Mouse (Mus musculus): ENCODE results near the gene Stap2.

The Stap2 gene

DNA sequence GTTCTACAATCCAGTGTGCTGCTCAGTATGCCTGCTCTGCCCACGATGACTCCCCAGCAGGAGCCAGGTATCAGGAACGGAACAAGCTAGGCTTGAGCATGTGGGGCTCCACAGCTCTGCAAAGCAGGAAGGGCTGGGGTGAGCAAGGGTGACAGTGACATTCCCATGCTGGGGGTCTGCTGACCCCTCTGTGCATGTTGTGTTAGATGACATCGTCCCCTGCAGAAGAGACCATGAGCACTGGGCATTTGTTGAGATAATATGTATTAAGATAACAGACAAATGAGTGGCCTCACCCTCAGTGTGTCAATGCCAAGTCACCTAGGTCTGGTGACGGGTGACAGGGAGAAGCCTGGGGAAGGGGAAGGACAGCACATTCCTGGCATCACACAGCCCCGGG, 19.5 kb upstream of the Stap2 start:
- in situ Hi-C loops (cut with MboI, MseI): no loop called here

DNA sequence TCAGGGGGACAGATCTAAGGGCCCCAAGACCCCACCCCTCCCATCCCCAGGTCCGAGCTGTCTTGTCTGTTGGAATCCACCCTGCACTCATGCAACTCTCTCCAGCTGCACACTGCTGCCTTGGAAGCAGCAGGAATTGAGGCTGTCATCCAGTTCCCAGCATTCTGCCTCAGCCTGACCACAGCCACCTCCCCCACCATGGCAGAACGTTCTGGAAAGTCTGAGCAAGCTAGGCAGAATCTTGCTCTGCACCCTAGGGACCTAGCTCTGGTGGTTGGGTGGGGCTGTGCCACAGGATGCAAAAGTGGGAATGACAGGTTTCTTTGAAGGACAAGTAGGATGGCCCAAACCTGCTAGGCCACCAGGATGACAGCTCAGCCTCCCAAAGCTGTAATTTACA, 19.1 kb upstream of the Stap2 start:
- in situ Hi-C loops (cut with MboI, MseI): no loop called here

DNA sequence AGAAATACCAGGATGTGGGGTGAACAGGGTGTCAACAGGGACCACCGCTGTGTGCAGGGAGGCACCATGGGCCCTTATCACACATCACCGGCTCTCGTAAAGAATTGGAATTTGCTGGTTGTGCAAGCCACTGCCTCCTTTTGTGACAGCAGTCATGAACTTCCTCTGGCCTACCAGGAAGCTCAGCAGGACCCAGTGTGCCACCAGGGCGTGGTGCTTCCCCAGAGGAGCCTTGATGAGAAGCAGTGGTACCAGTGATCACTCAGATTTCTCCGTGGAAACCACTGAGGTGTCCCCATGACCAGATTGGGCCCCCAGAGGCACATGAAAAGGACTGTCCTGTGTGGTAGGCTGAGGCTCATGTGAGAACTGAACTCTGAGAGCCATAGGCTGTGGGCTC, 18.0 kb upstream of the Stap2 start:
- in situ Hi-C loops (cut with MboI, MseI): no loop called here

DNA sequence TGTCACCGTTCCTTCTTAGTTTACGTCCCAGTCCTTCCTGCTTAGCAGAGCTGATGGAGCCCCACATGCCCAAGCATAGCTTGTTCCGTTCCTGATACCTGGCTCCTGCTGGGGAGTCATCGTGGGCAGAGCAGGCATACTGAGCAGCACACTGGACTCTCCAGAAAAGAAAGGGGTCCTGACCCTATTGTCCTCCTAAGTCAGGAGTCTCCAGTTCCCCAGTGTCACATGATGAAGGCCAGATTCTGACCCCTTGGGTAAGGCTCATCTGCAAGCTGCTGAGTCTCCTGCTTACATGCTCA, 17.6 kb upstream of the Stap2 start:
- in situ Hi-C loops (cut with MboI, MseI): no loop called here

DNA sequence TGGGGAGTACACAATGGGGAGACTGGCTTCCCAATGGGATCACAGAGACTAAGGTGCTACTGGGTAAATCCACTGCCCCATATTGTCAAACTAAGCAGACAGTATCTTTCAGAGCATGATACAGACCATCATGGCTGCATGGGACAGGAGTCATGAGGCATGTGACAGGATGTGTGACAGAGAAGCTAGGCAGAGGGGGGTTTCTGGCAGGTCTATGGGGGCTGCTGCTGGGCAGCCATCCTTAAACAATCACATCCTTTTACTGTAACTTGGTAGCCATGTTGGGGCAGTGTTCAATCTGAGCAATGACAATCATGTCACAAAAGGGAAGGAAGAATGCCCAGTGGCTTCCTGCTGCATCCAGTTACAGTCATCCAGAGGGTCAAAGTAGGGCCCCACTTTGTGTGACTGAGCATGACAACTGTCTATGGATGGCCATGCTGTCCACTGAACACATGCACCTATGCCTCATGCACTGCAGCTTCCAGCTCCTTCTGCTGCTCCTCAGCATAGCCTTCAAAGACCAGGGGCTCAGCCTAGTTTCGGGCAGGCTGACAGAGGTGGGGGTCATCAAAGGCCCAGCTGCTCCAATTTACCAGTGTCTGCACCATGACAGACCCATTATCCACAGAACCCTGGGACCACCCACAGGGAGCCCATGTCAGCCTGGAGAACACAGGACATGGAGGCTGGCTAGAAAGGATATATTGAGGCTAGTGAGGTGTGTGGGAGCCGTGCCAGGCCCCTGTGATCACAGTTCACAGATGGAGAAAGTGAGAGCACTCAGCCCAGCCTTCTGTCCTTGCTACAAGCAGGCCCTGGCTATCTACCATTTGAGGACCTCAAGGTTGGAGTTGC, 17.0 kb upstream of the Stap2 start:
- in situ Hi-C loops (cut with MboI, MseI): no loop called here

DNA sequence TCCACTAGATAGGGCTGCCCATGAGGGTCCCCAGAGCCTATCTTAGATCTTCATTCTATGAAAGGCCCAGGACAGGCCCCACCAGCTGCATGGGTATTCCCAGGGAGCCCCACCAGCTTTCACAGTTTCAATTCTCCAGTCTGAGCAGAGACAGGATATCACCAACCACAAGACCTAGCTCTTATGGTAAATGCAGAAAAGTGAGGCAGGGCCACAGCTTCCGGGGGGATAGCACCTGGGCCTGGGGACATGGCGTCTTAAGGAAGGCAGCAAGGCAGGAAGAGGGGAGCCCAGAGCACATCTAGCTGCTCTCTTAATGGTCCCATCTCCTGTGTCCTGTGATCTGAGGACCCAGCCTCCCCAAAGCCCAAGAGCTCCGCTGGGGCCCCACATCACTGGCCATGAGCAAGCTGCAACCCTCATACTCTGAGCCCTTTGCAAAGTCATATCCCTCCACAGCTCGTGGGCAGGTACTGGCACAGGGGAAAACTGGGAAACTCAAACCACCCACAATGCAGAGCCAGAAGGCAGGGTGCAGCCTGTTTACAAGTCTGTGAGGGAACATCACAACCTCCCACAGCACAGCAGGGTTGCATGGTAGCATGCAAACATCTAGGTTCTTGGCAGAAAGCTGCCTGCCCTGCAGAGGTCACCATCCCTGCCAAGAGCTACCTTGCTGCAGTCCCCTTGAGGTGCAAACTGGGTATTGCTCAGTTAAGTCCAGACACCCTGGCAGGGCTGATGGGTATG, 16.0 kb upstream of the Stap2 start:
- in situ Hi-C loops (cut with MboI, MseI): no loop called here

DNA sequence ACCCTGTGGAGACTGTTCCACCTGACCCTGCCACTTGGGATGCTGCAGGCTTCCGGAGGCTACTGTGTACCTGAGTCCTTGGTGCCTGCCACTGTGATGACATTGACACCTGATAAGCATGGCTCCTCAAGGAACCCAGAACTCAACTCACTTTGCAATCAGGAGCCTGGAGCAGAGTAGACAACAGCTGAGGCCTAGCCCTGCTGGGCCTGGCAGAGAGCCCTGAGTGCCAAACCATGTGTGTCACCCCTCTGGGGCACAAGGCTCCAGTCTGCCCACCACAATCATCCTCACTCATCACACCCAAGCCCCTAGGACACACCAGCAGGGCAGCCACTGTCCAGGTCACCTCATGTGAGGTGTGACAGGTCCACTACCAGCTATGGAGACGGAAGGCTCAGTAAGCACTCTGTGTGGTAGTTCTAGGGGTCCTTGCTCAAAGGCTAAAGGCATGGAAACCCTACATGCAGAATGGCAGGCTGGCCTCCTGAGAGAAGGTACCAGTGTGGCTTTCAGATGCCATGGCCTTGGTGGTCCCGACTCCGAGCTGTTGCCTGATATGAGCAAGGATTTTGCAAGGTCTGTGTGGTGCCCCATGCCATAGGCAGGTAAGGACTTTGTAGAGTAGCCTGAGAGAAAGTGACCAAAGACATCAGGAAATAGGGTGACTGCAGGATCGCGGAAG, 15.2 kb upstream of the Stap2 start:
- in situ Hi-C loops (cut with MboI, MseI): no loop called here

DNA sequence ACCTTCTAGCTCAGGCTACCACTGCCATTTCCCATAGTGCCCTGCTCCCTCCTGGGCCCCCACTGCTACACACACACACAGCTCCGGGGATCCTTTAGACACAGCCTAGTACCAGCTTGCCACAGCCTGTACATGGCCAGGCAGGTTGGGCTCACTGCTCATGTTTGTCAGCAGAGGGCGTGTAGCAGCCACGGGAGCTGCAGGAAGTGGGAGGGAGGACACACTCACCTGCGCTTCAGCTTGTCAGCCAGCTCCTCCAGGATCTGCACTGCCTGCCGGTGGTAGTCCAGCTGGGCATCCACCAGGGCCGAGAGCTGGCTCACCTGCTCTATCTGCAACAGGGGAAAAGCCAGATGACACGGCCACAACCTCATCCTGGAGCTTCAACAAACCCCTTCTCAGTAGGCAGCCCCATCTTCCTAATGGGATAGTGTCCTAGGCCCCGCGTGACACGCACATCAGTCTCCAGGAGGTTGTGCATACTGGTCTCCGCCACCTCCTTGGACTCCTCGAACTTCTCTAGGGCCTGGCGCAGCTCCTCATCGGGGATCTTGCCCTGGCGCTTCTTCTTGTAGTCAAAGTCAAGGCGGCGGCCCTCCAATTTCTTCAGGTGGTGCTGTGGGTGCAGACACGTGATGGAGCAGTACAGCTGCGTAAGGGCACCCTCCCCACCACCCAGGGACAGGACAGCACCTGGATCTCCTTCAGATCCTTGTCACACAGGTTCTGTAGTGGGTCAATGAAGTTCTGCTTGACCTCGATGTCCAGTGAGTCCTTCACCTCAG, 13.2 kb upstream of the Stap2 start:
- in situ Hi-C loops (cut with MboI, MseI): loop anchor here (10.0 kb wide), 1 partner anchor 54 kb away; no protein-coding TSS in a partner anchor

DNA sequence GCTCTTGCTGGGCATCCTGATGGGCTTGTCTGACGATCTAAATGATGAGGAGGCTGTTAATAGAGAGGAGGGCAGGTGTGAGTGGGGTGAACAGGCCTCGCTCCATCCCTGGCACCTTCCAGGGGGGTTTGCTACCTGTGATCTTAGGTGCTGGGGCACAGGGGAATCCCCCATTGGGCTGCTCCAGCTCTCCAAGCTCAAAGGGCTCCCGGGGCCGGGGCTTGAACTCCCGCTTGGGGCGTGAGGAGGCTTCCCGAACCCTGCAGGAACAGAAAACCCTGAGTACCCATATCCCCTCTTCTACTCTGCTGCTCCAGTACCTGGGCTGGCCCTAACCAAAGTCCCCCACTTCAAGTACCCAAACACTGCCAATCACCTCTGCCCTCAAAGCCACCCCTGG, 12.5 kb upstream of the Stap2 start:
- in situ Hi-C loops (cut with MboI, MseI): loop anchor here (10.0 kb wide), 1 partner anchor 53 kb away; no protein-coding TSS in a partner anchor

DNA sequence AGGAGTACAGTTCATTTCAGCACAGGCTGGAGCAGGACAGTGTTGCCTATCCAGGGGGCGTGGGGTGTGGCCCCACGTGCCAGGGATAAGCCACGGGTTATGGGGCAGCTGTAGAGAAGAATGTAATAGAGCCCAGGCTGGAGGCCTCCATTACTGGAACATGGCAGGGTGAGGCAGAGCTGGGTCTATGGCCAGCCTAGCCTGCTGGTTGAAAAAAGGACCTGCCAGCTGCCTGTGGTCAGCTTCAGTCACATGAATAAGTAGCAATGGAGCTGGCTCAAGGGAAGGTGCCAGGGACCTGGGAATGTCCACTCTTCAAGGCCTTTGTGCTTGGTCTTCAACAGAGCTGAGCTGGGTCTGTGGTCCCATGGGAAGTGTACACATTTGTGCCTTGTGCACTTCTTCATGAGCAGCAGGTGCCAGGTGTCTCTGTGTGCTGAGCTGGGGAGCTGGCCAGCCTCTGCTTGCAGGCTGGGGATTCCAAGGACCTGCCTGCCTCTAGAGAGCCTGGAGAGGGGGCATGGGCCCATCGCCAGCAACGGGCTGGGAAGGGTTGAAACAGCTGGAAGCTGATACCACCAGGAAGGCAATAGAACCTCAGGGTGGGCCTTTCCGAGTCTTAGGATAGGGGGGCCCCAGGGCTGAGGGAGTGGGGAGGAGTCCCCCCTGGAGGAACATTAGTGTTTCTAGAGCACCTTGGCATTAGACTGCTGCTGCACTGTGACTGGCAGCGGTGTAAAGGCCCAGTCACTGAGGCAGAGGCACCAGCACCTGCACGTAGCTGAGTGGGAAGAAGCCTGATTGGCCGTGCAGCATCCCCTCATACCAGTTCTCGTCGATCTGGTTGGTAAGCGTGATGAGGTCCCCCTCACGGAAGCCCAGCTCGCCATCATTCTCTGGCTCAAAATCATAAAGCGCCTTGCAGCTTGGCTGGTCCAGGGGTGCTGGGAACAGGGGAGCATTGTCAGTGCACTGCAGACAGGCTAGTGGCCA, 11.7 kb upstream of the Stap2 start:
- in situ Hi-C loops (cut with MboI, MseI): loop anchor here (10.0 kb wide), 1 partner anchor 52 kb away; no protein-coding TSS in a partner anchor

DNA sequence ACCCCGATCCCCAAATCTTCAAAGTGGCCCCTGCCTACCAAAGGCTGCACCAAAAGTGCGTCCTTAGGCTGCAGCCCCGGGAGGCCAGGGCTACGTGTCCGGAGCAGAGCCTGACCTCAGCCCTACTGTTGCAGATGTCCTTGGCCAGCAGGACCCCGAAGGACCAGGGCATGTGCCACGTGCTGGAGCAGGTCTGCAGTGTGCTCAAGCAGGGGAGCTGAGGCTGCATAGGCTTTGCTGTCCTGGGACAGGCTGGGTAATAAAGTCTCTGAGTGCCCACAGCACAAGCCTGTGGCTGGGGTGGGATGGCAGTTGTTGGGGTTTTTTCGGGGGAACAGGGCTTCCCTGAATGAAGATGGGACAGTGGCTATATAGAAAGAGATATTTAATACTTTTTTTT, 11.0 kb upstream of the Stap2 start:
- in situ Hi-C loops (cut with MboI, MseI): loop anchor here (10.0 kb wide), 1 partner anchor 52 kb away; no protein-coding TSS in a partner anchor

DNA sequence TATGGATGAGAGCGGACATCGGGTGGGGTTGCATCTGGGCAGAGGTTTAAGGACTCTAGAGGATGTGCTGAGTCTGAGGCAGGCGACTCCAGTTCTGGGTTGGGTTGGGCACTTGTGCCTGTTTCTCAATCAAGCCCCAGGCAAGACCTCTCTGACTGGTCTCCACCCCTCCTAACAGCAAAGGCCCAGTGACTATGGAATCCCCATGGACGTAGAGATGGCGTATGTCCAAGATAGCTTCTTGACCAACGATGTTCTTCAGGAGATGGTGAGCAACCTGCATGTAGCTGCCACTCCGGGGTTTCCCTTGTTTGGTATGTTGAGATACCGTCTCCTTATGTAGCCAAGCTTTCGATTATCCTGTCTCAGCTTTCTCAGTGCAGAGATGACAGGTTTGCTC, 9.9 kb upstream of the Stap2 start:
- in situ Hi-C loops (cut with MboI, MseI): loop anchor here (10.0 kb wide), 1 partner anchor 50 kb away; no protein-coding TSS in a partner anchor

DNA sequence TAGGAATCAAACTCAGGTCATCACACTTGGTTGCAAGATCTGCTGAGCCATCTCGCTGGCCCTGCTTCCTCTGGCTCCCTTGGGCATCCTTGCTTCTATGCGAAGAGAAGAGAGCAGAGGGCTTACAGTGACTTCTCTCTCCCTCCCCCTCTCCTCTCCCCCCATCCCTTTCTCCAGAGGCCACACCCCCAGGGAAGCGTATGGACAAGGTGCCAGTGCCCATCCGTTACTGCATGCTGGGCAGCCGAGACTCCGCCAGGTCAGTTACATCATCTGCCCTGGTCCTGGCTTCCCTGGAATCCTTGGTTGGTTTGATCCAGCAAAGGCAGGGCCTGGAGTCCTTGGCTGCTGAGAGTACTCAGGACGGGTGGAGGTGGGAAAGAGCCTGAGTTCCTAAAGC, 6.1 kb upstream of the Stap2 start:
- in situ Hi-C loops (cut with MboI, MseI): loop anchor here (10.0 kb wide), 1 partner anchor 47 kb away; no protein-coding TSS in a partner anchor

DNA sequence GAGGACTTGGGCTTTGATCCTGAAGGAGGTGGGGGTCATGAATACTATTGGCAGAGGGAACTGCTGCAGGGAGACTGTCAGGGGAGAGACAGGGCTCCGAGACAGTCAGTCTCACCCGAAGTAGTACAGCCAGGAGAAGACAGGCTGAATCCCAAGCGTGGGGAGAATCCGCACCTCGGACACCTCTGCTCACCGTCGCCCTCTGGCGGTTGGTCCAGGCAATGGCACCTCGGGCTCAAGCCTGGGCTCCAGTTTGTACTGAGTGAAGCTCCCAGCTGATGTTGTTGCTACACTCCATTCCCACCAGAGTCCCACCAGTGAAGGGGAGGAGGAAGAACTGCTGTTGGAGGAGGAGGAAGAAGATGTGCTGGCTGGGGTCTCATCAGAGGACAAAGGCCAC, 5.3 kb upstream of the Stap2 start:
- in situ Hi-C loops (cut with MboI, MseI): loop anchor here (10.0 kb wide), 1 partner anchor 46 kb away; no protein-coding TSS in a partner anchor

DNA sequence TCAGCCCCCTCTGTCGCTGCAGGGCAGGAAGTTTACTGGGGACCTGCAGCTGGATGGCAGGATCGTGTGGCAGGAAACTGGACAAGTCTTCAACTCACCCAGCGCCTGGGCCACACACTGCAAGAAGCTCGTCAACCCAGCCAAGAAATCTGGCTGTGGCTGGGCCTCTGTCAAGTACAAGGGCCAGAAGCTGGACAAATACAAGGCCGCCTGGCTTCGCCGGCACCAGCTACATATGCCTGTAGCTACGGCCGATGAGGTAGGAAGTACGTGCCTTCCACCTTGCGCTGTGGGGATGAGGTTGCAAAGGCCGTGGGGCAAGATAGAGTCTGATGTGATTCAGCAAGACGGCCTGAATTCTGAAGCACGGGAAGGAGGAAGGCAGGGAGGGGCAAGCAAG, 4.9 kb upstream of the Stap2 start:
- in situ Hi-C loops (cut with MboI, MseI): loop anchor here (10.0 kb wide), 1 partner anchor 45 kb away; no protein-coding TSS in a partner anchor

DNA sequence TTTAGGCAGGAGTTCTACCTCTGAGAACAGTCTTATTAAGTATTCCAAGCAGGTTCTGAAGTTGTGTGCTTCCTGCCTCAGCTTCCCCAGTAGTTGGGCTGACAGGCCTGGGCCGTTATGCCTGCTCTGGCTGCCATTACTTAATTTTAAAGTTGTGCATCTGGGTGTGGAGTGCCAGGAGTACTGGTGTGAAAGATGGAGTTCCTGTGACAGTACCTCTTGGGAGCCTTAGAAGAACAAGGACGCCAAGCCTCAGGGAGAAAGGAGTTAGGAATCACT, 4.5 kb upstream of the Stap2 start:
- in situ Hi-C loops (cut with MboI, MseI): loop anchor here (5.0 to 10.0 kb wide), 3 partner anchors 45 to 1868 kb away; no protein-coding TSS in a partner anchor

DNA sequence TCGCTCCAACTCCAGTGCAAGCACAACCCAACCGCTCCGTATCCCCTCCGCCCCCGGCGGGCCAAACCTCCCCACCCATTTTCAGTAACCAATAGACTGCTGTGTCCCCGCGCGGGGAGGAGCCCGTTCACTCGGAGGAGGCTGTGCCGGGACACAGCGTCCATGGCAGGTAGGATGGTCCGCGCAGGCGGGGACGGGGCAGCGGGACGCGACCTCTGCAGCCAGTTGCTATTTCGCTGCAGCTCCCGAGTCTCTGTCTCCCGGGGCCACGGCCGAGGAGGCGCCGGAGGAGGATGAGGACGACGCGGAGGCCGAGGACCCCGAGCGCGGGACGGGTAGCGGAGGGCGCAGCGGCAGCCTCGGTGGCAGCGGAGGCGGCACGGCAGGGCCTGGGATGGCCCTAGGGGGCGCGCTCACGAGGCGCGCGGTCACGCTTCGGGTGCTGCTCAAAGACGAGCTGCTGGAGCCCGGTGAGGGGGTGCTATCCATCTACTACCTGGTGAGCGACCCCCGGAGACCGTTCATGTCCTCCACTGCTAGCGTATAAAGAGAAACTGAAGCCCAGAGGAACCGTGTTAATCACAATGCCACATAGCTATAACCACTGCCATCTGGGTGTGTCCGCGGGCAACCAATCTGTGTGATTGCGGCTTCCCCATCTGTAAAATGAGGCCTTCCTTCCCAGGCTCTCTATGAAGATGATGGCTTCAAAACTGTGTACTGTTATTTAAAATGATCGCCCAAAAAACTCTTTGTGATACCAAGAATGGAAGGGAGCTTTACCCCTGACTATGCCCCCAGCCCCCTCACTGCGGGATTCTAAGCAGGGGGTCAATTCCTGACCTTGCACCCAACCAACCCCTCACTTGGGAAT, 3.9 kb upstream of the Stap2 start:
- in situ Hi-C loops (cut with MboI, MseI): loop anchor here (5.0 kb wide), 2 partner anchors 1383 to 1867 kb away; no protein-coding TSS in a partner anchor

DNA sequence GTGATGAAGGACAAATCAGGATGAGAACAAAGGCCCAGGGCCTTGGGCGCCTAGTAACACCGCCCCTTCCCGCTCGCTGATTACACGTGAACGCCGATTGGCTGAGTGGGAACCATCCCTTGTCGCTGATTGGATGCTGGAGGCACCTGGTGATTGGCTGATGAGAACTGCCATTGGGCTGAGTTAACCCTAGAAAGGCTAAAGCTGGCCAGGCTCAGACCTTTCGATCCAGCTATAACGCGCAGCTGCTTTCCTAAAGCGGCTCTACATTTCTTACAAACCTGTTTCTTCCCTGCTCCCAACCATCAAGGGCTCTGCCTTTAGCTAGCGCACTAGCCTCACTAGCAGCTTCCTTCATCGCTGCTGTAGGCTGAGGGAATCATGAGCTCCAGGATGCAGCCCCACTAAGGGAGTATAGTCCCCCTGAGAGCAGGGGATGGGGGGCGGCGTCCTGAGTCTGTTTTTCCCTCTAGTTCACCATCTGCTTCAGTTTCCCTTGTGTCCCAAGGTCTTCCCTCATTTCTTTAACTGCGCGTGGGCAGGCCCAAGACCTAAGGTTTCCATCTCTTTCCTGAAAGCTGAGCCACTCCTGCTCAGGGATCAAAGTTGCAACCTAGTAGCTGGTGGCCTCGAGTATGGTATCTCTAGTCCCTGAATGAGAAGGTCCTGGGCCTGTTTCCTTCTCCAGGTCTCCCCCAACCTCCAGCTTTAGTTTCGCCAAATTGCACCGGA, 3.1 kb upstream of the Stap2 start:
- in situ Hi-C loops (cut with MboI, MseI): loop anchor here (5.0 kb wide), 2 partner anchors 1384 to 1866 kb away; no protein-coding TSS in a partner anchor

Measured in T-helper 1 cell (primary cell).